Mouse (Mus musculus): ENCODE measurements around the gene Olfr1020. TPM values are rescaled to one million over a fixed set of nuclear protein-coding genes. Genes with fewer than 3 reads are reported as not detected.

The Olfr1020 gene
- polyA plus RNA-seq (2012; rRNA removed): not detected in 2 replicates

GRCm38 (mm10) chr2:85846730-85847129 is at the start of gene Olfr1020:
Olfr1020 (plus strand) TSS chr2:85847030.

GRCm38 (mm10) chr2:85802444-85802843 is 44.4 kb upstream of the Olfr1020 start, which contains the start of gene Olfr1016:
Olfr1016 (minus strand) TSS chr2:85802544.

GRCm38 (mm10) chr2:85818179-85818578 is 28.7 kb upstream of the Olfr1020 start, which contains the start of gene Olfr1018:
Olfr1018 (plus strand) TSS chr2:85818479.

GRCm38 (mm10) chr2:85845383-85845782 is 1.4 kb upstream of the Olfr1020 start, which contains the start of gene Olfr1019:
Olfr1019 (minus strand) TSS chr2:85845483.

GRCm38 (mm10) chr2:85868294-85868693 is 21.5 kb downstream of the Olfr1020 start, which contains the start of gene Olfr1022:
Olfr1022 (plus strand) TSS chr2:85868594.

GRCm38 (mm10) chr2:85885340-85885739 is 38.5 kb downstream of the Olfr1020 start, which contains the start of gene Olfr1023:
Olfr1023 (plus strand) TSS chr2:85885640.

Other genes with a start within 250 kb of the Olfr1020 start
- gene Olfr1000, start 235.1 kb upstream of the Olfr1020 start, polyA plus RNA-seq (2012; rRNA removed): not detected in 2 replicates
- gene Olfr1002, start 196.3 kb upstream of the Olfr1020 start, polyA plus RNA-seq (2012; rRNA removed): not detected in 2 replicates
- gene Olfr154, start 182.6 kb upstream of the Olfr1020 start, polyA plus RNA-seq (2012; rRNA removed): not detected in 2 replicates
- not detected in 2 replicates for gene Olfr1006, start 168.3 kb upstream of the Olfr1020 start, polyA plus RNA-seq (2012; rRNA removed)
- gene Olfr1008, start 157.6 kb upstream of the Olfr1020 start, polyA plus RNA-seq (2012; rRNA removed): not detected in 2 replicates
- not detected in 2 replicates for gene Olfr1009, start 131.6 kb upstream of the Olfr1020 start, polyA plus RNA-seq (2012; rRNA removed)
- gene Olfr1012, start 84.3 kb upstream of the Olfr1020 start, polyA plus RNA-seq (2012; rRNA removed): not detected in 2 replicates
- gene Olfr1013, start 79.9 kb upstream of the Olfr1020 start, polyA plus RNA-seq (2012; rRNA removed): not detected in 2 replicates
- gene Olfr1014, start 74.3 kb upstream of the Olfr1020 start, polyA plus RNA-seq (2012; rRNA removed): not detected in 2 replicates
- gene Olfr1015, start 65.0 kb upstream of the Olfr1020 start, polyA plus RNA-seq (2012; rRNA removed): not detected in 2 replicates
- gene Olfr1016, start 44.5 kb upstream of the Olfr1020 start, polyA plus RNA-seq (2012; rRNA removed): not detected in 2 replicates
- gene Olfr1018, start 28.6 kb upstream of the Olfr1020 start, polyA plus RNA-seq (2012; rRNA removed): not detected in 2 replicates
- gene Olfr1019, start 1.5 kb upstream of the Olfr1020 start, polyA plus RNA-seq (2012; rRNA removed): not detected in 2 replicates
- gene Olfr1022, start 21.6 kb downstream of the Olfr1020 start, polyA plus RNA-seq (2012; rRNA removed): not detected in 2 replicates
- gene Olfr1023, start 38.6 kb downstream of the Olfr1020 start, polyA plus RNA-seq (2012; rRNA removed): not detected in 2 replicates
- not detected in 2 replicates for gene Olfr1024, start 58.0 kb downstream of the Olfr1020 start, polyA plus RNA-seq (2012; rRNA removed)
- not detected in 2 replicates for gene Olfr1025-ps1, start 68.2 kb downstream of the Olfr1020 start, polyA plus RNA-seq (2012; rRNA removed)
- not detected in 2 replicates for gene Olfr1026, start 74.5 kb downstream of the Olfr1020 start, polyA plus RNA-seq (2012; rRNA removed)
- not detected in 2 replicates for gene Olfr1028, start 103.4 kb downstream of the Olfr1020 start, polyA plus RNA-seq (2012; rRNA removed)
- gene Olfr1029, start 126.9 kb downstream of the Olfr1020 start, polyA plus RNA-seq (2012; rRNA removed): not detected in 2 replicates
- not detected in 2 replicates for gene Olfr1030, start 132.2 kb downstream of the Olfr1020 start, polyA plus RNA-seq (2012; rRNA removed)
- gene Olfr1031, start 143.3 kb downstream of the Olfr1020 start, polyA plus RNA-seq (2012; rRNA removed): not detected in 2 replicates
- gene Olfr1032, start 158.5 kb downstream of the Olfr1020 start, polyA plus RNA-seq (2012; rRNA removed): not detected in 2 replicates
- 0.34 and 0.35 TPM in 2 replicates for gene Olfr1033, start 173.6 kb downstream of the Olfr1020 start, polyA plus RNA-seq (2012; rRNA removed)
- gene Olfr1034, start 198.8 kb downstream of the Olfr1020 start, polyA plus RNA-seq (2012; rRNA removed): 0.03 and 0.04 TPM in 2 replicates
- gene Olfr1036, start 227.0 kb downstream of the Olfr1020 start, polyA plus RNA-seq (2012; rRNA removed): not detected in 2 replicates
- gene Olfr1037, start 240.4 kb downstream of the Olfr1020 start, polyA plus RNA-seq (2012; rRNA removed): not detected in 2 replicates